Mouse (Mus musculus) MEL (cell line): ENCODE results near the gene Fgf3. TPM values are rescaled to one million over a fixed set of nuclear protein-coding genes. Genes with fewer than 3 reads are reported as not detected.

Source experiments
- DNase-seq: peaks from one replicate; pipeline ENCODE4 v3.0.0; 2011; ENCODE audit warnings: low read depth, low spot score
- H3K27ac ChIP-seq: 2 replicates; pipeline ENCODE4 v1.5.1; 2012; ENCODE audit warnings: low read depth, mild to moderate bottlenecking, control low read depth, low read length, moderate library complexity; ENCODE audit not compliant: control insufficient read depth
- H3K27me3 ChIP-seq, 2 experiments: fragments of 150-350 bp in 1 of 2; sonication (generic) in 1 of 2; 2 replicates each; pipeline ENCODE4 v1.6.1; 2012; ENCODE audit warnings: low read length in 2 of 2, mild to moderate bottlenecking in 2 of 2, improper control_type of control experiment in 1 of 2, moderate library complexity in 1 of 2; ENCODE audit not compliant: insufficient read depth in 2 of 2, control insufficient read depth in 1 of 2
- H3K36me3 ChIP-seq, 2 experiments: 2 replicates each; pipeline ENCODE4 v1.6.1; 2012 to 2014; ENCODE audit warnings: low read length in 2 of 2, improper control_type of control experiment in 1 of 2, inconsistent platforms in 1 of 2, mild to moderate bottlenecking in 1 of 2; ENCODE audit not compliant: insufficient read depth in 2 of 2, control insufficient read depth in 1 of 2
- H3K4me1 ChIP-seq, 2 experiments: fragments of 150-350 bp in 1 of 2; sonication (generic) in 1 of 2; 2 replicates each; pipeline ENCODE4 v1.6.1; 2012; ENCODE audit warnings: low read length in 2 of 2, improper control_type of control experiment in 1 of 2, mild to moderate bottlenecking in 1 of 2; ENCODE audit not compliant: insufficient read depth in 2 of 2, control insufficient read depth in 1 of 2
- H3K4me3 ChIP-seq, 2 experiments: fragments of 150-350 bp in 1 of 2; sonication (generic) in 1 of 2; 2 replicates each; pipeline ENCODE4 v1.5.1; 2012; ENCODE audit warnings: low read depth in 2 of 2, low read length in 2 of 2, mild to moderate bottlenecking in 2 of 2, moderate library complexity in 2 of 2, control low read depth in 1 of 2, improper control_type of control experiment in 1 of 2; ENCODE audit not compliant: control insufficient read depth in 1 of 2, insufficient read depth in 1 of 2
- H3K79me2 ChIP-seq: 2 replicates; pipeline ENCODE4 v1.6.1; 2012; ENCODE audit warnings: mild to moderate bottlenecking, low read length, moderate library complexity; ENCODE audit not compliant: control insufficient read depth, poor library complexity, insufficient read depth
- H3K9ac ChIP-seq: 2 replicates; pipeline ENCODE4 v1.6.1; 2012; ENCODE audit warnings: low read depth, mild to moderate bottlenecking, control low read depth, low read length, moderate library complexity; ENCODE audit not compliant: control insufficient read depth, poor library complexity, severe bottlenecking
- H3K9me3 ChIP-seq: fragments of 150-350 bp; sonication (generic); replicated peaks from 2 replicates; pipeline ENCODE4 v1.6.1; 2012; ENCODE audit warnings: mild to moderate bottlenecking, low read length, improper control_type of control experiment, moderate library complexity; ENCODE audit not compliant: insufficient read depth
- BHLHE40 ChIP-seq: IDR thresholded peaks from 2 replicates; pipeline ENCODE4 v1.6.1; 2012; ENCODE audit warnings: low read depth, mild to moderate bottlenecking, inconsistent platforms, low read length, improper control_type of control experiment, borderline replicate concordance
- CHD1 ChIP-seq: IDR thresholded peaks from 2 replicates; pipeline ENCODE4 v1.6.1; 2012; ENCODE audit warnings: low read depth, mild to moderate bottlenecking, inconsistent platforms, low read length, improper control_type of control experiment
- CHD2 ChIP-seq: IDR thresholded peaks from 2 replicates; pipeline ENCODE4 v1.6.1; 2011; ENCODE audit warnings: low read length, improper control_type of control experiment
- CTCF ChIP-seq, 3 experiments: IDR thresholded peaks in 2 of 3; conservative IDR thresholded peaks in 1 of 3; 2 replicates each; pipeline ENCODE4 v1.5.1; 2011 to 2012; ENCODE audit warnings: low read length in 3 of 3, low read depth in 2 of 3, mild to moderate bottlenecking in 2 of 3, improper control_type of control experiment in 1 of 3, inconsistent platforms in 1 of 3, mixed read lengths in 1 of 3, moderate library complexity in 1 of 3; ENCODE audit not compliant: control insufficient read depth in 1 of 3, insufficient read depth in 1 of 3, poor library complexity in 1 of 3, severe bottlenecking in 1 of 3
- ELF1 ChIP-seq: IDR thresholded peaks from 2 replicates; pipeline ENCODE4 v1.6.1; 2014; ENCODE audit warnings: low read depth, mild to moderate bottlenecking, inconsistent platforms, low read length, improper control_type of control experiment, moderate library complexity
- EP300 ChIP-seq, 2 experiments: IDR thresholded peaks; 2 replicates each; pipeline ENCODE4 v1.6.1; 2011; ENCODE audit warnings: improper control_type of control experiment in 2 of 2, low read length in 2 of 2, low read depth in 1 of 2, mild to moderate bottlenecking in 1 of 2
- ETS1 ChIP-seq: IDR thresholded peaks from 2 replicates; pipeline ENCODE4 v1.6.1; 2012; ENCODE audit warnings: low read depth, mild to moderate bottlenecking, inconsistent platforms, low read length, improper control_type of control experiment, moderate library complexity
- GABPA ChIP-seq: IDR thresholded peaks from 2 replicates; pipeline ENCODE4 v1.6.1; 2012; ENCODE audit warnings: low read depth, mild to moderate bottlenecking, inconsistent platforms, low read length, improper control_type of control experiment, moderate library complexity
- KAT2A ChIP-seq: conservative IDR thresholded peaks from 2 replicates; pipeline ENCODE4 v1.6.1; 2012; ENCODE audit warnings: low read depth, low read length, improper control_type of control experiment, inconsistent platforms
- MAX ChIP-seq: IDR thresholded peaks from 2 replicates; pipeline ENCODE4 v1.6.1; 2011; ENCODE audit warnings: low read length, improper control_type of control experiment
- MAZ ChIP-seq: IDR thresholded peaks from 2 replicates; pipeline ENCODE4 v1.6.1; 2012; ENCODE audit warnings: low read depth, mild to moderate bottlenecking, inconsistent platforms, low read length, improper control_type of control experiment
- NRF1 ChIP-seq: IDR thresholded peaks from 2 replicates; pipeline ENCODE4 v1.6.1; 2014; ENCODE audit warnings: low read depth, mild to moderate bottlenecking, inconsistent platforms, low read length, improper control_type of control experiment, moderate library complexity; ENCODE audit not compliant: poor library complexity, insufficient read depth, severe bottlenecking
- POLR2A ChIP-seq, 2 experiments: IDR thresholded peaks; 2 replicates each; pipeline ENCODE4 v1.6.1; 2011 to 2012; ENCODE audit warnings: low read length in 2 of 2, mild to moderate bottlenecking in 2 of 2, control low read depth in 1 of 2, improper control_type of control experiment in 1 of 2, low read depth in 1 of 2, moderate library complexity in 1 of 2; ENCODE audit not compliant: control insufficient read depth in 1 of 2, insufficient read depth in 1 of 2, poor library complexity in 1 of 2
- POLR2AphosphoS2 ChIP-seq: IDR thresholded peaks from 2 replicates; pipeline ENCODE4 v1.6.1; 2011; ENCODE audit warnings: low read length, improper control_type of control experiment
- RAD21 ChIP-seq: IDR thresholded peaks from 2 replicates; pipeline ENCODE4 v1.6.1; 2011; ENCODE audit warnings: mild to moderate bottlenecking, low read depth, low read length, improper control_type of control experiment
- SIN3A ChIP-seq: IDR thresholded peaks from 2 replicates; pipeline ENCODE4 v1.6.1; 2012; ENCODE audit warnings: low read length, improper control_type of control experiment, inconsistent platforms
- SMC3 ChIP-seq: IDR thresholded peaks from 2 replicates; pipeline ENCODE4 v1.6.1; 2011; ENCODE audit warnings: low read depth, low read length, improper control_type of control experiment
- TBP ChIP-seq: IDR thresholded peaks from 2 replicates; pipeline ENCODE4 v1.8.0; 2011; ENCODE audit warnings: low read depth, low read length, improper control_type of control experiment
- UBTF ChIP-seq: IDR thresholded peaks from 2 replicates; pipeline ENCODE4 v1.6.1; 2012; ENCODE audit warnings: low read depth, mild to moderate bottlenecking, inconsistent platforms, low read length, improper control_type of control experiment, moderate library complexity, borderline replicate concordance; ENCODE audit not compliant: insufficient read depth
- ZKSCAN1 ChIP-seq: IDR thresholded peaks from 2 replicates; pipeline ENCODE4 v1.6.1; 2012; ENCODE audit warnings: low read depth, mild to moderate bottlenecking, inconsistent platforms, low read length, improper control_type of control experiment, moderate library complexity
- ZMIZ1 ChIP-seq: IDR thresholded peaks from 2 replicates; pipeline ENCODE4 v1.6.1; 2012; ENCODE audit warnings: low read depth, mild to moderate bottlenecking, inconsistent platforms, low read length, improper control_type of control experiment, moderate library complexity
- polyA plus RNA-seq, 2 experiments: library from polyadenylated mRNA; stranded (reverse) in 1 of 2; unstranded in 1 of 2; fragments of >175 nt in 1 of 2; fragments of >200 nt in 1 of 2; gene quantifications; 2 replicates each; pipeline versions ENCODE4 v1.2.1 to v1.2.4; 2012; ENCODE audit warnings: low replicate concordance in 2 of 2, low read depth in 1 of 2; ENCODE audit not compliant: insufficient read length in 2 of 2, insufficient read depth in 1 of 2, missing spikeins in 1 of 2
- total RNA-seq: library from RNA; depleted of rRNA; stranded (reverse); fragments of 300-350 nt; gene quantifications from 2 replicates; pipeline ENCODE4 v1.2.3, GENCODE M21; 2012

Fgf3 gene
- total and polyA plus RNA-seq, 3 experiments: not detected

DNA sequence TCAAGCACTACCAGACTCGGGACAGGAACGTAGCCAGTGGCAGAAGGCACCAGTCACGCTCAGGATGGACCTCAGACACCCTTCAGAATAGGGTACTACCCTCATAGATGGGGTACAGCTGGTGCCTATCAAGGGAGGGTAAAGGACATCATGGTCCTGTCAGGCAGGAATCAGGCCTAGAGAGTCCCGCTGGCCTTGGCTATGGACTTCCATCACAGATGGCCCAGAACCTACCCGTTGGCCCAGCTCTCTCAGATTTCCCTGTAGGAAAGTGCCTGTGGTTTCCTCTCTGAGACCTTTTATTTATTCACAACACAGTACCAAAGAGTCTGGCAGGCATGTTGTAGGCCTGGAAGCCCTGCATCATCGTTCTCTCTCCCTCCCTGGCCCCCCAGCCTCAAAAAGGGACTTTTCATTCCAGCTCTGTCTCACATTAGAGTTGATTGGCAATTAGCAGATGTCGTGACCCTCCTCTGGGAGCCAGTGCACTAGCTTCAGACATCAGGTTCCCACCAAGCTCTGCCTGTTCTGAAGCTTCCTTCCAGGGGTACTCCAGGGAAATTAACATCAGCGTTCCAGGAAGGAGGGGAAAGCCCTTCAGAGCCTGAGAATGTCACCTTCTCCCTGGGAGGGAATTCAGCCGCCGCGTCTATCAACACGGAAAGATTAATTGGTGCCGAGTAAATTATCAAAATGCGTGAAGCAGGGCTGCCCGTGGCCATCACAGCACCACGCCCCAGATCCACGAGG is 40.7 kb upstream of the Fgf3 start:
- no peaks in the 10 kb centered on the region for H3K79me2 ChIP-seq
- H3K36me3 ChIP-seq: no peaks in the 10 kb centered on the region
- DNase-seq: no peak
- no peak overlapping the region for H3K27ac ChIP-seq
- no peak overlapping the region for H3K4me3 ChIP-seq
- no peaks in the 10 kb centered on the region for H3K9me3 ChIP-seq
- no peak for TF ChIP-seq SMC3
- no peak for TF ChIP-seq POLR2AphosphoS2
- no peak for TF ChIP-seq UBTF
- TF ChIP-seq POLR2A (IDR thresholded peaks at IDR 0.05; ENCODE audit: control insufficient read depth in 1 of 2, insufficient read depth in 1 of 2, low read depth in 1 of 2, low read length in 2 of 2, poor library complexity in 1 of 2): no peak
- TF ChIP-seq EP300 (IDR thresholded peaks at IDR 0.05; ENCODE audit: low read depth in 1 of 2, low read length in 2 of 2): no peak
- no peak for TF ChIP-seq ETS1
- TF ChIP-seq ELF1: no peak
- TF ChIP-seq SIN3A: no peak
- TF ChIP-seq KAT2A: no peak
- no peak for TF ChIP-seq MAZ
- no peak for TF ChIP-seq ZKSCAN1
- no peak for TF ChIP-seq TBP
- no peak for TF ChIP-seq GABPA
- TF ChIP-seq BHLHE40: no peak
- no peak for TF ChIP-seq RAD21
- TF ChIP-seq MAX: no peak
- TF ChIP-seq CHD1: no peak
- no peak for TF ChIP-seq CHD2
- TF ChIP-seq NRF1: no peak
- no peak overlapping the region for H3K9ac ChIP-seq
- no peaks in the 10 kb centered on the region for H3K27me3 ChIP-seq
- H3K4me1 ChIP-seq: no peaks in the 10 kb centered on the region

DNA sequence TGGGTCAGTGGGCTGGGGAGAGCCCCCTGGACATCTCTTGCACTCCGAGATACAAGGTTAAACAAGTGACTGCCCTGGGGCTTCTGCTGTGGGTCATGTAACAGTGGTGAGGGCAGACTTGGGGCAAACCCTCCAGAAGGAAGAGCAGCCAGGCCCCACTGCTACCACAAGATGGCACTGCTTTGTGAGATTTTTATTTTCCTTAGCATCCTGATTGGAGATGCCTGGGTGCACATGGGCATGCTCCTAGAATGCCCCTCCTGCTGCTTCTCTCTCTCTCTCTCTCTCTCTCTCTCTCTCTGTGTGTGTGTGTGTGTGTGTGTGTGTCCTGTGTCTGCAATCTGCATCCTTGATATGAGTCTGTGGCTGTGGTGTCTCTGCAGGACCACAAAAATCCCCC is 39.4 kb upstream of the Fgf3 start:
- DNase-seq: no peak
- H3K27ac ChIP-seq: no peak overlapping the region
- H3K4me3 ChIP-seq: no peak overlapping the region
- H3K27me3 ChIP-seq: no peaks in the 10 kb centered on the region
- H3K9me3 ChIP-seq: no peaks in the 10 kb centered on the region
- no peaks in the 10 kb centered on the region for H3K4me1 ChIP-seq
- H3K9ac ChIP-seq: no peak overlapping the region
- TF ChIP-seq SMC3 (peak; percentile 29), ZMIZ1 (no peak), CTCF (IDR thresholded peaks at IDR 0.05 in 2 of 3, conservative IDR thresholded peaks at IDR 0.05 in 1 of 3; ENCODE audit: control insufficient read depth in 1 of 3, insufficient read depth in 1 of 3, low read depth in 2 of 3, low read length in 3 of 3, poor library complexity in 1 of 3, severe bottlenecking in 1 of 3) (peak in 1 of 3 experiments; percentile 37; a peak in 2 of 6 replicates)
- TF ChIP-seq, all 39 proteins: peak for 2
- Histone ChIP-seq H3K79me2 (no peaks in the 10 kb centered on the region), H3K36me3 (no peaks in the 10 kb centered on the region)
